Mouse (Mus musculus) embryonic facial prominence, embryonic 13.5 days (tissue): ENCODE data around the gene Gm3415. TPM values are rescaled to one million over a fixed set of nuclear protein-coding genes. Genes with fewer than 3 reads are reported as not detected.
"Not testable (repeated sequence)": the region's sequence is repeated elsewhere in the genome, so short reads cannot be mapped to it uniquely, and the experiment has no call there.

Experiments
- ATAC-seq: fragments of 200-750 bp; cut with Nextera tagmentation; 2 replicates; pipeline ENCODE4 v1.8.0; 2017; ENCODE audit warnings: low read depth; ENCODE audit not compliant: insufficient number of reproducible peaks, insufficient read depth, low FRiP score, low TSS enrichment
- H3K27ac ChIP-seq: fragments of 300-500 bp; sonication (generic); 2 replicates; pipeline ENCODE4 v1.5.1; 2015; ENCODE audit warnings: moderate library complexity, mild to moderate bottlenecking, inconsistent platforms
- H3K27me3 ChIP-seq: fragments of 300-500 bp; sonication (generic); 2 replicates; pipeline ENCODE4 v1.6.1; 2015; ENCODE audit warnings: mild to moderate bottlenecking, inconsistent platforms
- H3K36me3 ChIP-seq: fragments of 300-500 bp; sonication (generic); 2 replicates; pipeline ENCODE4 v1.6.1; 2015; ENCODE audit warnings: mild to moderate bottlenecking, inconsistent platforms
- H3K4me1 ChIP-seq: fragments of 300-500 bp; sonication (generic); 2 replicates; pipeline ENCODE4 v1.6.1; 2015; ENCODE audit warnings: inconsistent platforms
- H3K4me2 ChIP-seq: fragments of 300-500 bp; sonication (generic); 2 replicates; pipeline ENCODE4 v1.6.1; 2015; ENCODE audit warnings: moderate library complexity, mild to moderate bottlenecking, inconsistent platforms
- H3K4me3 ChIP-seq: fragments of 300-500 bp; sonication (generic); 2 replicates; pipeline ENCODE4 v1.5.1; 2015; ENCODE audit warnings: mild to moderate bottlenecking, inconsistent platforms
- H3K9ac ChIP-seq: fragments of 300-500 bp; sonication (generic); 2 replicates; pipeline ENCODE4 v1.6.1; 2015; ENCODE audit warnings: mild to moderate bottlenecking, inconsistent platforms
- H3K9me3 ChIP-seq: fragments of 300-500 bp; sonication (generic); 2 replicates; pipeline ENCODE4 v1.6.1; 2016; ENCODE audit warnings: inconsistent platforms
- WGBS: fragments of 180-500 bp; shearing (Covaris S2); methylation state at CpG from one replicate; pipeline ENCODE4 v1.1.7; 2015; ENCODE audit warnings: mixed read lengths; 5-methylcytosine and 5-hydroxymethylcytosine counted together
- polyA plus RNA-seq: library from polyadenylated mRNA; unstranded; fragments of >200 nt; fragmentation: Nextera tagmentation; extraction: Ambion mirVana; gene quantifications from 2 replicates; pipeline ENCODE4 v1.2.1, GENCODE M21; 2015

The Gm3415 gene
- polyA plus RNA-seq, 1 experiment from 2014 or later, result not detected

DNA sequence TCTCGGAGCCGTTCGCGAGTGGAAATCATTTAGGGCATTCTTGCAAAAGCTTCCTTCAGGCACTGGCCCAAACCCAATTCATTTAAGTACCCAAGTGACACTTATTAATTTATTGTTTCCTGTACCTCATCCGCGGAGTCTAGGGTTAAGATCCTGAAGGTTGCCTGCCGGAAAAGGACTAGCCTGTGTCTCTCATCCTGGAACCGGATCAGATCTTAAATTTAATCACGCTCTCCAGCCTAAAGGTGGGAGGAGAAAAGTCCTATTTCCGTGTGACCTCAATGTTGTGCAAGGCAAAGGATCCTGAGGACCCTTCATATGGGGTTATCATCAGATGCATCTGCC, 29.3 kb downstream of the Gm3415 start:
- H3K9ac ChIP-seq, result no peak overlapping the region
- peaks cover 12% of the 10 kb centered on the region for H3K4me1 ChIP-seq
- peaks cover 49% of the 10 kb centered on the region for H3K27me3 ChIP-seq
- 7% methylated on average over 10 of the region's 10 CpGs for WGBS
- peak overlapping the region; percentile 53 for H3K4me3 ChIP-seq
- no peaks in the 10 kb centered on the region for H3K36me3 ChIP-seq
- H3K9me3 ChIP-seq, result no peaks in the 10 kb centered on the region
- no peak overlapping the region for H3K27ac ChIP-seq
- H3K4me2 ChIP-seq, result peak overlapping the region; percentile 95
- ATAC-seq, result no peak

DNA sequence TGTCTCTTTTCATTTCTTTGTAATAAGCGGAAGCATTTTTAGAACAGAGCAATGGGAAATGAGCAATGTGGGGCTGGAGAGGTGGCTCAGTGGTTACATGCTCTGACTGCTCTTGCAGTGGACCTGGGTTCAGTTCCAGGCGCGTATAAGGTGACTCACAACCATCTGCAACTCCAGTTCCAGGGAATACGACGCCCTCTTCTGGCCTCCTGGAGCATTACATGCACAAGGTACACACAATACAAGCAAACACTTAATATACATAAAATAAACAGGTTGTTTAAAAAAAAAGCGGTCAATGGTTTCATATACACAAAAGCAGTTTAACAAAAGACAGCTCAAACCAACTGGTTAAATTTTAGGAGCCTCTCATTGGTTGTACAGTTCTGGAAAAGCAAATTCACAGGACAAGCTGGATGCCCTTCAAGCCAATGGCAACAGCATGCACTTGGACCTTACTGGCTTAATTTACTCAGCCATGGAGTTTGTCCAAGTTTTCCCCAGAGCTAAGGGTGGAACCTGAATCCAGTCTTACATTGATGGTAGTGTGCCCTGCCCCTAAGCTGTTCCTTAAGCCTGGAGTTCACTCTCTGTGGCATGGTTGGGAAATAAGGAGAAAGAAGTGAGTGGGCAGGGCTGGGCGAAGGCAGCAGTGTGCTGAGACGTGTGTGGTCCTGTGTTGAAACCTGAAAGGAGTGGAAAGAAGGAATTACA, 30.6 kb downstream of the Gm3415 start:
- WGBS, result 70% methylated on average over 8 of the region's 8 CpGs
- H3K4me1 ChIP-seq, result peaks cover 18% of the 10 kb centered on the region

DNA sequence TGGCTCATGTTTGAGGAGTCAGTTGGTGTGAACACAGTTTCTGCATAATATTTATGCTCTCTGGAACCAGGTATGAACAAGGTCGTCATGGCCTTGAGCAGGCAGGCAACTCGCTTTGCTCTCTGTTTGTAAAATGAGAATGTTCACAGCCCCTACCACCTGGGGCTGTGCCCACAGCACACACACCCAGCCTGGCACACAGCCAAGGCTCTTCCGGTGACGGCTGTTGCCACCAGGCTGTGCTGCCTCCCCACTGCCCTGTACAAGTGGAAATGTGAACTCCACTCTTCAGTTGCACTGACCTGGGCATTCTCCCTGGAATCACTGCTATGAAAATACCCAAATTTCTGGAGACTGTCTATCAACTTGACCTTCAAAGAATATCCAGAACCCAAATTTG, 35.1 kb downstream of the Gm3415 start:
- no peak for ATAC-seq
- Histone ChIP-seq H3K9ac (no peak overlapping the region), H3K4me3 (no peak overlapping the region), H3K4me1 (0 out of 2 replicates have a peak, but pooled peaks cover 6% of the 10 kb centered on the region), H3K9me3 (no peaks in the 10 kb centered on the region), H3K27me3 (peaks cover 11% of the 10 kb centered on the region), H3K27ac (no peak overlapping the region), H3K4me2 (no peak overlapping the region), H3K36me3 (no peaks in the 10 kb centered on the region)
- 65% methylated on average over 4 of the region's 4 CpGs for WGBS

More for the DNA sequence above, 30.6 kb downstream of the Gm3415 start:
- no peaks in the 10 kb centered on the region for H3K36me3 ChIP-seq
- no peaks in the 10 kb centered on the region for H3K9me3 ChIP-seq
- H3K4me3 ChIP-seq, result no peak overlapping the region
- H3K9ac ChIP-seq, result no peak overlapping the region
- no peak overlapping the region for H3K4me2 ChIP-seq
- no peak overlapping the region for H3K27ac ChIP-seq
- no peak for ATAC-seq
- H3K27me3 ChIP-seq, result peaks cover 48% of the 10 kb centered on the region

DNA sequence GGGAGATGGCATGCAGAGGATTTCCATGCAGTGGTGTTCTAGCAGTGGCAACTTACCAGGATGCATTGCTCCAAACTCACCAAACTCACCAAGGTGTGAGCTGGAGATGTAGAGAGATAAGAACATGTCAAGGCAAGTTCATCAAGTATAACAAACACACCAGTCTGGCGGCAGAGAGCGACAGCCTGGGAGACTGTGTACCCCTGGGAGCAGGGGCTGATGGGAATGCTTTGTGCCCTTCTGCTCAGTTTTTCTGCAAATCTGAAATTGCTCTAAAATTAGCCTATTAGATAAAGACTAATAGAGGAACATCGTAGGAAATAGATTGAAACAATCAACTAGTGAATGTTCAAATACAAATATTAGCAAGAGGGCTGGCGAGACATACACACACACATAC, 35.7 kb downstream of the Gm3415 start:
- ATAC-seq, result no peak
- H3K36me3 ChIP-seq, result no peaks in the 10 kb centered on the region
- H3K4me1 ChIP-seq, result 0 out of 2 replicates have a peak, but pooled peaks cover 6% of the 10 kb centered on the region
- no peak overlapping the region for H3K27ac ChIP-seq
- H3K27me3 ChIP-seq, result peaks cover 5% of the 10 kb centered on the region
- H3K9ac ChIP-seq, result no peak overlapping the region
- no peak overlapping the region for H3K4me2 ChIP-seq
- 84% methylated on average over 4 of the region's 4 CpGs for WGBS
- H3K4me3 ChIP-seq, result no peak overlapping the region
- no peaks in the 10 kb centered on the region for H3K9me3 ChIP-seq

DNA sequence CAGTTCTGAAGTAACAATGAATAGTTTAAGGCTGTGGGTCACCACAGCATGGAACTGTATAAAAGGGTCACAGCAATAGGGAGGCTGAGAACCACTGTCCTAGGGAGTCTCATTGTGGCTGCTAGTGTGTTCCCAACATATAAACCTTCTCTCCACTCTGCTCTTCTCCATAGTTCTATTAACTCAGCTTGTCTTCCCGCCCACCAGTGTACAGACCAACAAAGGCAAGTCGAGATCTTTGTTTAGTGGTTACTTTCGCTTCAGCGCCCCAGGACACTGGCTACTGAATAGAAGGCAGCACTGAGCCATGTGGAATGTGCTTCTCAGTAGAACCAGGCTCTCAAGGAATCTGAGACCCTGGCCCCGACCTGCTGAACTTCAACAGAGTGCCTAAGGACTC, 36.6 kb downstream of the Gm3415 start:
- Histone ChIP-seq H3K4me1 (0 out of 2 replicates have a peak, but pooled peaks cover 6% of the 10 kb centered on the region), H3K9ac (no peak overlapping the region), H3K4me2 (no peak overlapping the region), H3K4me3 (no peak overlapping the region), H3K27ac (no peak overlapping the region), H3K27me3 (no peaks in the 10 kb centered on the region), H3K9me3 (no peaks in the 10 kb centered on the region), H3K36me3 (no peaks in the 10 kb centered on the region)
- 59% methylated on average over 5 of the region's 5 CpGs for WGBS
- no peak for ATAC-seq

DNA sequence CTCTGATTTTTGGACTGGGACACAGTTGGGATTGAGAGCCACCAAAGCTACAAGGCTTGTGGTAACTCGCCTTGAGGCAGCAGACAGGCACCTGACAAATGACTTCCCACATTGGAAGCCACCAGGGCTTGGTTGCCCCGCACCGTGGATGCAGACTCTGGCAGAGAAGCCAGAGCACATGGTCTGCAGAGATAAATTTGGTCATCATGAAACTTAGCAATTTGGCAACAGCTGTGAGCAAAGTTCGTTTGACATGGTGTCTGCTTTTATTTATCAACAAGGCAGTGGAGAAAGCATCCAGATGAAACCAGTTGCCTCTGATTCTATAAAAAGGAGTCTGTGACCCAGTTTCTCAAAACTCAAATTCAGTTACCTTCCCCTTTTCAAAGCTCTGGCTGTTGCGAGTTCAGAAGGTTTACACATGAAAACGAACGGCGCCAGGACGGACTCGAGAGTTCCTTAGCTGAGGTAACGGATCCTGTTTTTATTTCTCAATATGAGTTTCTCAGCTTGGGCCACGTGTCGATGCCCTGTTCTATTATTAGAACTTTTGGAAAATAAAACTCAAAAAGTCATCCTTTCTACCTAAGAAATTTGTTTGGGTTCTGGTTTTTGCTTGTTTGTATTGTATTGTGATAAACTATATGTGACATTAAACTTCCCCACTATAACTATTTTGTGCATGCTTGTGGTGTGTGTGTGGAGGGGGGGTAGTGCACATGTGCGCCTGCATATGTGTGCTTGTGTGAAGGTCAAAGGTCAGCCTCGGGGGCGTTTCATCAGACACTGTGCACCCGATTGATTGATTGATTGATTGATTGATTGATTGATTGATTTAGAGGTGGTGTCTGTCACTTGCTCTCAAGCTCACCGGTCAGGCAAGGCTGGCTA, 40.9 kb downstream of the Gm3415 start:
- H3K4me1 ChIP-seq, result no peaks in the 10 kb centered on the region
- no peak overlapping the region for H3K27ac ChIP-seq
- no peaks in the 10 kb centered on the region for H3K9me3 ChIP-seq
- H3K4me3 ChIP-seq, result no peak overlapping the region
- no peak overlapping the region for H3K9ac ChIP-seq
- ATAC-seq, result no peak
- 79% methylated on average over 18 of the region's 18 CpGs for WGBS
- H3K27me3 ChIP-seq, result no peaks in the 10 kb centered on the region
- no peak overlapping the region for H3K4me2 ChIP-seq
- H3K36me3 ChIP-seq, result no peaks in the 10 kb centered on the region

DNA sequence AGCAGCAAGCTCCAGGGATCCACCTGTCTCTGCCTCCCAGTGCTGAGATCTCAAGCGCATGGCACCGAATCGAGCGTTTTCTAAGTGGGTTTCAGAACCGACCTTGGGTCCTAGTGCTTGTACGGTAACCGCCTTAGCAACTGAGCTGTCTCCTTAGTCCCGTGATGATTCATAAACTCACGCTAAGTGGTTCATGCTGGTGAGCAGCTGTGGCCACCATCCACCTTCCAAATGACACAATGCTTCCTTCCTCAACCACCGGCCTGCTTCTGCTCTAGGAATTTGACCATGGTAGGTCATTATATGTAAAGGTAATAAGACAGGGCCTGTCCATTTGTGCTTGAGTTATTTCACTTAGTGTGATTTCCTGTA, 41.6 kb downstream of the Gm3415 start:
- 96% methylated on average over 10 of the region's 10 CpGs for WGBS
- no peak overlapping the region for H3K27ac ChIP-seq
- no peaks in the 10 kb centered on the region for H3K36me3 ChIP-seq
- no peak overlapping the region for H3K9ac ChIP-seq
- no peaks in the 10 kb centered on the region for H3K27me3 ChIP-seq
- no peak for ATAC-seq
- H3K4me2 ChIP-seq, result no peak overlapping the region
- 0 out of 2 replicates have a peak, but pooled peaks cover 3% of the 10 kb centered on the region for H3K9me3 ChIP-seq
- no peaks in the 10 kb centered on the region for H3K4me1 ChIP-seq
- H3K4me3 ChIP-seq, result no peak overlapping the region

DNA sequence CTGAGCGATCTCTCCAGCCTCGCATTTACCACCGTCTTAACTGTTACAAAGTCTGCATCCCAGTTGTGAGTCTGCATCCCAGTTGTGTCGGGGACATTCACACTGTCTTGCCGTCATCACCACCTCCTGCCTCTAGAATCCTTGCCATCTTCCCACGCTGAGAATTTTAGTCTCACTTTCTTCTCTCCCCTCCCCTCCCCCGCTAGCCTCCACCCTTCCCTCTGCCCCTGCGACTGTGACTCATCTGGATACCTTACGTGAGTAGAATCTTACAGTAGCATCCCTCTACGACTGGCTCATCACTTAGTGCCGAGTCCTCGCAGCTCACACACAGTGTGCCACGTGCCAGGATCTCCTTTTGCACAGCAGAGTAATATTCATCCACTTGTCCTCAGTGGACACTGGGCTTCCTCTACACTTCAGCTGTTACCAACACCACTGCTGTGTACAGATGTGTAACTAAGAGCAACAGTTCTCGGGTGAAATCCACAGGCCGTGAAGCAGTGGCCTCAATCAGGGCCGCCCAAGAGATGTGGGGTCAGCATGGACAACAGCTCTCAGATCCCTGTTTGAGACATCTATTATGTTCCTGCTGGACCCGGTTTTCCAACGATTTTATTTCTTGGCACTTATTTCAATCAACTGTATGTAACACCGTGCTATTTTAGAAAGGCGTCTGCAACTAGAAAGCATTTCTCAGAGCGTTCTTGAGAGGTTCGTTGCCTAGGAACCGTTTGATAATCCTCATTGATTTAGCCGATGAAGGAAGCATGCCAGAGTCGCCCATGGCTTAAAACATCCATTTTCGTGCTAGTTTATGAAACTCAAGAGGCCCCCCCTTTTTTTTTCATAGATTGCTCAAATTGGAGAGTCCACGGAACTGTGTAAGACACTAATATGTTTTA, 42.5 kb downstream of the Gm3415 start:
- no peak for ATAC-seq
- H3K4me1 ChIP-seq, result no peaks in the 10 kb centered on the region
- no peaks in the 10 kb centered on the region for H3K36me3 ChIP-seq
- H3K27me3 ChIP-seq, result no peaks in the 10 kb centered on the region
- 86% methylated on average over 27 of the region's 27 CpGs for WGBS
- H3K27ac ChIP-seq, result no peak overlapping the region
- no peak overlapping the region for H3K4me2 ChIP-seq
- no peak overlapping the region for H3K4me3 ChIP-seq
- H3K9ac ChIP-seq, result no peak overlapping the region
- 0 out of 2 replicates have a peak, but pooled peaks cover 3% of the 10 kb centered on the region for H3K9me3 ChIP-seq

DNA sequence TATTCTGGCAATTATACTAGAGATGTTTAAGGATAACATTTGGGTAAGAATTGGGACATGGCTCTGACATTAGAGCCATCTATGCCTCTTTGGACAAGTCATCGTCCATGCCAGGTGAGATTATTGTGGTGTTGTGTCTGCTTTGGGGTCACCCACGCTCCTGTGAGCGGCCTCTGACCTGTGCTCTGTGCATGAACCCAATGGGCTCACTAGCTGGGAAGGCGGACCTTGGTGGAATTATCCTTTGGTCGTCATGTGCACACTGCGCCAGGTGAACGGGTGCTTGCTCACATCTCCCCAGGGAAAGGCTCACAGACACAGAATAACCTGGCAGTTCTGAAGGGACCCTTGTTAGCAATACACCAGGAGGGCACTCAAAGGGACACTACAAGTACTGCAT, 43.3 kb downstream of the Gm3415 start:
- WGBS, result 83% methylated on average over 7 of the region's 7 CpGs

DNA sequence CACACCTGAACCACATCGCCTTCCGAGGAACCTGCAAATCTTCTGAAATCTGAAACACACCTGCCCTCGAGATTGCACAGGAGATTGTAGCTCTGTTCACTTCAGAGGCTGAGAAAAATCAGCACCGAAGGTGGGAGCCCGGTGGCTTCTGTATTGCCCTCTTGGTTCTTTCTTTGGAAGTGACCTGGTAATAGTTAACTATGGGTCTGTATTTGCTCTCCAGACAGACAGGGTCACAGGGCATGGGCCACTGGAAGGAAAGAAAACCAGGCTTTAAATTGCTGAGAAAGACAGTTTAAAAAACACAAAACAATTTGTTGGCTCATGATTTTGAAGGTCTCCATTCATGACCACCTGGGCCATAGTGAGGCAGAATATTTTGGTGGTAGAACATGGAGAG, 44.0 kb downstream of the Gm3415 start:
- no peak overlapping the region for H3K9ac ChIP-seq
- no peak overlapping the region for H3K4me3 ChIP-seq
- no peaks in the 10 kb centered on the region for H3K27me3 ChIP-seq
- 78% methylated on average over 5 of the region's 5 CpGs for WGBS
- ATAC-seq, result no peak
- no peaks in the 10 kb centered on the region for H3K36me3 ChIP-seq
- no peak overlapping the region for H3K4me2 ChIP-seq
- H3K27ac ChIP-seq, result no peak overlapping the region
- no peaks in the 10 kb centered on the region for H3K4me1 ChIP-seq
- 0 out of 2 replicates have a peak, but pooled peaks cover 3% of the 10 kb centered on the region for H3K9me3 ChIP-seq

More for the DNA sequence above, 43.3 kb downstream of the Gm3415 start:
- H3K4me2 ChIP-seq, ATAC-seq, H3K4me3 ChIP-seq, H3K27ac ChIP-seq, H3K27me3 ChIP-seq, H3K9me3 ChIP-seq, H3K36me3 ChIP-seq, H3K9ac ChIP-seq, H3K4me1 ChIP-seq: not testable (repeated sequence)

DNA sequence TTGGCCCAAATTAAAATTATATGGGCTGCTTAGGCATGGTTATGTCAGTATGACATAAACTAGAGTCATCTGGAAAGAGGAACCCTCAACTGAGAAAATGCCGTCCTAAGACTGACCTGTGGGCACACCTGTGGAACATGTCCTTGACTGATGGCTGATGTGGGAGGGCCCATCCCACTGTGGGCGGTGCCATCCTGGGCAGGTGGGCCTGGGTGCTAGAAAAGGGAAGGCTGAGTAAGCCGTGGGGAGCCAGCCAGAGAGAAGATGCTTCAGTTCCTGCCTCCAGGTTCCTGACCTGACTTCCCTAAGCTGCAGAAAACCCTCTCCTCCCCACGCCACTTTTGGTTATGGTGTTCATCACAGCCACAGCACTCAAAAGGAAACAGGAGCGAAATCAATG, 50.3 kb downstream of the Gm3415 start:
- H3K9me3 ChIP-seq, result 0 out of 2 replicates have a peak, but pooled peaks cover 3% of the 10 kb centered on the region
- H3K4me3 ChIP-seq, result no peak overlapping the region
- H3K36me3 ChIP-seq, result no peaks in the 10 kb centered on the region
- no peak for ATAC-seq
- H3K4me2 ChIP-seq, result no peak overlapping the region
- no peak overlapping the region for H3K9ac ChIP-seq
- no peaks in the 10 kb centered on the region for H3K27me3 ChIP-seq
- H3K4me1 ChIP-seq, result no peaks in the 10 kb centered on the region
- WGBS, result 85% methylated on average over 5 of the region's 5 CpGs
- no peak overlapping the region for H3K27ac ChIP-seq
